Mouse (Mus musculus): ENCODE measurements around the gene Zc3h12c.

- no peak for TF ChIP-seq POLR2A (IDR thresholded peaks at IDR 0.05; ENCODE audit: borderline replicate concordance, control insufficient read depth, low read depth, low read length)
- no peak for TF ChIP-seq CTCF (IDR thresholded peaks at IDR 0.05; ENCODE audit: control insufficient read depth, insufficient read depth, low read length)
Observed at GRCm38 (mm10) chr9:52175257-52175859, 7.0 kb upstream of the Zc3h12c start.
